Mouse (Mus musculus): ENCODE results near the gene Arf6.

- TF ChIP-seq CTCF (IDR thresholded peaks at IDR 0.05; ENCODE audit: control insufficient read depth, insufficient read depth, insufficient read length) = peak; percentile 54
- no peak for TF ChIP-seq CEBPB (IDR thresholded peaks at IDR 0.05; ENCODE audit: low read depth)
- TF ChIP-seq MYOG (IDR thresholded peaks at IDR 0.05; ENCODE audit: control insufficient read depth, extremely low read depth, insufficient read length) = no peak
- TF ChIP-seq MAX (IDR thresholded peaks at IDR 0.05) = no peak
- TF ChIP-seq USF1 (IDR thresholded peaks at IDR 0.05; ENCODE audit: low read depth) = no peak
Observed at GRCm38 (mm10) chr12:69360655-69360996, 11.3 kb upstream of the Arf6 start.
